Mouse (Mus musculus) thymus, postnatal 10 days (tissue): ENCODE data around the gene Tmem72.

ENCODE experiments used
- DNase-seq, 2 experiments: peaks; one replicate each; pipeline ENCODE4 v3.0.0; 2021; ENCODE audit warnings: low spot score in 2 of 2

The Tmem72 gene

DNA sequence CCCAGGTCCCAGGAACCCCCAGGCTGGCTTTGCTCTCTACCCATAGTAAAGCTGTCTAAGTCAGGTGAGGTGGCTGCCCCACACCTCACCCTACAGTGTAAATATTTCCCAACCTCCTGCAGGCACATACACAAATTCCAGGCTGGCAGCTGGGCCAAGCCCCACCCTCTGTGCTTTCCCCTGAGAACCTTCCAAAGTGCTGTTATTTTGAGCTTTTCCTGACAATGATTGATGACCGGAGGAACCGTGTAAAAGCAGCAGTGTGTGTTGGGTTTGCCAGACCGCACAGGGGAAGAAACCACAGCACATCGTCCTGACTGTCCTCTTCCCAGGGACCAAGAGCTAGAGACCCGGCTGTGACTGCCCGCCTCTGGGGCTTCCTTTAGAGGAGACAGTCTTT, 66.3 kb downstream of the Tmem72 start, which contains the start of gene Depp1:
Depp1 (plus strand) TSS at position 204 of the 400 bp plus-strand sequence.
- no peak for DNase-seq

DNA sequence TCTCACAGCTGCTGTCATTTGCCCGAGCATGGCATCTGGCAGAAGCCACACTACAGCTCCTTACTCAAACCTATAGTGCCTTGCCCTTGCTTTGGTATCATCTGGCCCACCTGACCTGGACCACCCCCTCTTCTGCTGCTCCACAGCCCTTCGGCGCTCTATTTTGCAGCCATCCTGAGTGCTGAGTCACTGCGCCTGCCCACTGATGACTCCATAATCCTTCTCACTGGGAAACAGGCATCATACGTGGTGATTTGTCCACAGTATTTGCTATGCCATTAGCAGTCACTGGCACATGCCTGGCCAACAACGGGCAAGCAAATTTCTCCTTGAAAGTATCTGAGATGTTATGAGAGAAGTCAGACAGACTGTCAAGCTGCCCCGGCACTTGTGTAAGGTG, 66.9 kb downstream of the Tmem72 start:
- DNase-seq: no peak

DNA sequence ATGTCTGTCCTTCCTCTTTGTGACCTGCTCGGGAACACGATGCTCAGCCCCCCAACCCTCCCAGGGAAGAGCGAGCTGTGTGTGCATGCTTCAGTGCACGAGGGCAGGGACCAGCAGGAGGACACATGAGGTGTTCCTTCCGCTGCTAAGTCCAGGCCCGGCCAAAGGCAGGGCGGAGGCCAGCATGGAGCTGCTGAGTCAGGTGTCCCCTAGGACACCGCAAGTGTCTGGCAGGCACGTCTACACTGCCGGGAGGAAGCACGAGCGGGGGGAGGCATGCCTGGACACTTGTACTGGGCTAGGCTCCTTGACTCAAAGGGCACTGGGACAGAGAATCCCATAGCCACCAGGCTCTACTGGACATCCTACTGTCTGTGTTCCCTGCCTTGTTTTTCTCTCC, 69.0 kb downstream of the Tmem72 start:
- no peak for DNase-seq

DNA sequence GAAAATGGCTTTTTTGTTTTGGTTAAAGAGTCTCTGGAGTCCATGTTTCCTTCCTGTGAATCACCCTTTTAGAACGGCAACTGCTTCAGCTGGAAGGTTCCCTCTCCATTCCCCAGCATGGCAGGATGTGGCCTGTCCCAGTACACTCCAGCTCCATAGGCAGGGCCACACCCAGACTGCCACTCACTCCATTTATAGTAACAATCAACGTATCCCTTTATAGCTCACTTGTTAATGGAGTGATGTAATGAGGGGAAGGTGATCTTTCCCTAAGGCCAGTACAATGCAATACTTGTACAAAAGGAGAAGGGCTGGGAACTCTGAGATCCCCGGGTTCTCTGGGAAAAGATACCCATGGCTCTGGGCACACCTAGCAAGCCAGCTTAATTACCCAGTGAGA, 72.4 kb downstream of the Tmem72 start:
- DNase-seq: no peak

DNA sequence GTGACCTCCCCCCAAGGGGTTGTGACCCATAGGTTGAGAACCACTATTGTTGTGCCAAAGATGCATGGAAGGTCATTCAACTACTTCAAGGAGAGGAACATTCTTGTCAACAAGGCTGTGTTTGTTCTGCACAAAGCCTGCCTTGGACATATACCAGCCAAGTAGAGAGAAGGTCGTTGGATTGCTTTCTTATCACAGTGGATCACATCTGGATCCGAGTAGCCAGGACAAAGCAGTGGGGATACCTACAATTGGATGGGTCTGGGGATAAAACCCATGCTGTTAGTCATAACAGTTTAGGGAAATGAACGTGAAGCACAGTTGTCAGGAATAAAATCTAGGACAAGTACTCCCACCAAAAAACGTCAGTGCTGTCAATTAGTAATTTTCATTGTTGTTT, 72.8 kb downstream of the Tmem72 start:
- DNase-seq: no peak

DNA sequence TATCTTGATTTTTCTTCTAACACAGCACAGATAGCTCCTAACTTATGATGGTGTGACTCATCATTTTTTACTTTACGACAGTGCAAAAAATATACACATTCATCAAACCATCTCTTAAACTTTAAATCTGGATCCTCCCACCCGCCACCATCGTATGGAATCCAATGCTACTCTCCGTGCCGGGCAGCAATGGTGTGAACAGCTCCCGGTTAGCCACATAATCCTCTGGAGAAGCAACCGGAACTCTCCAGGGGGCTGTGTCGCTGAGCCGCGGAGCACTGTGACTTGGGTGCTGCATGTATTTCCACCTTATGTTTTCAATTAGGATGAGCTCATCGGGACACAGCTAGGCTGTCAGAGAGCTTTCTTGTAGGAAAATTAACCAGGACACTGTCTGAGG, 73.8 kb downstream of the Tmem72 start:
- no peak for DNase-seq

DNA sequence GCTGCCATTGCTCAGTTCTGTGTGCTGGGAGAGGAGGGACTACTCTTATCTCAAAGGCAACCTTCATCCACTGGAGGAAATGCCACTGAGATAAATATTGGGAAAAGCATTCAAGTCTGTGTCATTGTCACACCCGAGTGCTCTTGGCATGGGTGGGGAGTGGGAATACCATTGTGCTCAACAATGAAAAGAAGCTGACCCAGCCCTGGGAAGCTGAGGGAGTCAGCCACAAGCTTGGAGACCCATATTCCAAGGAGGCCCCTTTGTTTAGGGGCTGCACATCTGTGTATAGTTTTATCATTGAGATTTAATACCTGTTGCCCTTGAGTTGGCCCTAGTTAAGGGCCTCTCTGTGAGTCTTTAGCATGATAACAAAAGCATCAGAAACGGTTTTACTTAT, 77.0 kb downstream of the Tmem72 start:
- DNase-seq: no peak

DNA sequence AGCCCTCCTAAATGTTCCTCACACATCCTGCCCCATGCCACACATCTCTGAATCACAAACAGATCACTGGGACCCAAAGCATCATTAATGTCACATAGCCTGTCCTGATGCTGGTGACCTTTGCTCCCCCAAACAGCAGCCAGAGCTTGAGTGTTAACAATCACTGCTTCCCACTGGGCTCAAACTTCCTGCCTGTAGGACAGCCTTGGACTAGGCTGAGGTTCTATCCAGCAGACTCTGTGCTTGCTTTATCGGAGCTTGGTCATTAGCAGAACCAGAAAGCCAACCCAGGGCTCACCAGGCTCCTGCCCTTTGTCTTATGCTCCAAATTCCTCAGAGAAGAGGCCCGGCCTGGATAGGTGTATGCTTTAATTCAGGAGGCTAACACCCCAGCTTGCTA, 77.8 kb downstream of the Tmem72 start:
- no peak for DNase-seq

DNA sequence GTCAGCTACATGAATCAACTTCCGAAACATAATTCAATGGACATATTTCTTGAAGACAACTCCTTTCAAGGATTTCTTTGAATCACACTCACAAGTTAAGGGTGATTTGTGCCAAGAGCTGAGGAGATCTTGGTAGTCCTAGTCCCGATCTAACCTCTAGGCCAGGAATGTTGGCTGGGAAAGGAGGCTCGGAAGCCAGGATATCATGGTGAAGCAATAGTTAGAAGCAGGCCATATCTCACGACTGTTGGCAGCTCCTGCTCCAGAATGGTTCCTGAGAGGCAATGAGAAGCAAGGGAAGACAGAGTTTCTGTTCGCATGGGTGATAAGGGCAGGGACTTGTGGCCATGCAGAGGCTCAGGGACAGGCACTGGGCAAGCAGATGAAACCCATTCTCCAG, 79.2 kb downstream of the Tmem72 start:
- no peak for DNase-seq

DNA sequence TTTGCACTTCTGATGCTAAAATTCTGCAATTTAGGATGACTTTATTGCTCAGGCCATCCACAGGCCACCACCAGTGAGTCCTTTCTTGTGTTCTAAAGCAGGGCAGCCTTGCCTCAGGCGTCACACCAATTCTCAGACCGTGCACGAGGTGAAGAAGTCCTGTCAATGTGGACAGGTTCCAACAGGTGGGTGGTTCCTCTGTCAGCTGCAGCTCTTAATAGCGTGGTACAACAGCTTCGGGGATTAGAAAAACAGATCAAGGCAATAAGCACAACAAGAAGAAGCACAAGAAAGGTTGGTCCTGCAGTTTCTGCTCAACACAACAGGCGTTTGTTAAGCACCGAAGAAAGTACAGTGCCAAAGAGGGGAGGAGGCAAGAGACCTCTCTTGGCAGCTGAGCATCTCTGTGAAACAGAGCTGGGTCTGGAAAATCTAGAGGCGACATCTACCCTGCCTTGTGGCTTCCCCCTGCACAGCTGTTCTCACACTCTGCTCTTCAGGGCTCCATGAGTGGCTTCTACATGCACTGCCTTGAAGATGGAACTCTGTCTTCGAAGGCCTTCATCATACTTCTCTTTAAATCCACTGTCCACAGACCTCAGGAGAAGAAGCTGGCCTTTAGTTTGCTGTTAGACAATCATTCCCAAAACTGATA, 80.0 kb downstream of the Tmem72 start:
- DNase-seq: no peak

DNA sequence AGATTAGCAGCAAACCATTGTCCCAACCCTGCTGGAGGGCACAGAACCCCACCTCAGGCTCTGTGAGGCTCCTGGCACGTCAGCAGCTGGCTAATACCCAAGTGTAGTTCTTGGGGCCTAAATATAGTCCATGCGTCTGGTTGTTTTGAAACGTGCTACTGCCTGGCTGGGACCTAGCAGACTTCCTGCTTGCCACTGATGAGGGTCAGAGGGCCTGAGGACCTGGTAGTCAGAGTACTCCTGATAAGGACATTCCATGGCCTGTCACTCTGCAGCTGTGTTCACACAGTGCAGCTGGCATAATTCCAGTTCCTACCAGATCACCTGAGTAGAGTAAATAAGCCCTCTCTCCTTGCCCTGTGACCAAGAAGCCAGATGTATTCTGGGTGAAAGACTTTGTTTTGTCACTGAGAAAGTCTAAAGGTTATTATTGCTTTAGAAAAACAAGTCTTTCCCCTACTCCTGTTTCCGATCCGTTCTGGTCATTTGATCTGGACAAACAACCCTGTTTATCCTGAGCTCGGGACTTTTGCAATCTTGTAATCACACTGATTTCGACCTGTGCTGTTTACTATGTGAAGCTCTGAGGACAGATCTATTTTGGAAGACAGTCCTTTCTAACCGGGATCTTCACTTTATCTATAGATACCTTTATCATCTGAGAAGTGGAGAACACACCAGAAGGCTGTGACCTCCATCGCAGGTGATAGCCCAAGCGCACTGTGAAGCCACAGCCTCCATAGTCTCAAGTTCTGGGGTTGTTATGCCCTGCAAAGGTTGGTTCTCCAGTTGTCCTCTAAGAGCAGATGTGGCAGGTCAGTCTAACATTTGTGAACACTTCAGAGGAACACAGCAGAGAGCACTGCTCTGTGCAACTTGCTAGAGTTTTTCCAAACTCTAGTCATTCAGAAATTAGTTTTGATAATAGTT, 81.2 kb downstream of the Tmem72 start:
- no peak for DNase-seq

DNA sequence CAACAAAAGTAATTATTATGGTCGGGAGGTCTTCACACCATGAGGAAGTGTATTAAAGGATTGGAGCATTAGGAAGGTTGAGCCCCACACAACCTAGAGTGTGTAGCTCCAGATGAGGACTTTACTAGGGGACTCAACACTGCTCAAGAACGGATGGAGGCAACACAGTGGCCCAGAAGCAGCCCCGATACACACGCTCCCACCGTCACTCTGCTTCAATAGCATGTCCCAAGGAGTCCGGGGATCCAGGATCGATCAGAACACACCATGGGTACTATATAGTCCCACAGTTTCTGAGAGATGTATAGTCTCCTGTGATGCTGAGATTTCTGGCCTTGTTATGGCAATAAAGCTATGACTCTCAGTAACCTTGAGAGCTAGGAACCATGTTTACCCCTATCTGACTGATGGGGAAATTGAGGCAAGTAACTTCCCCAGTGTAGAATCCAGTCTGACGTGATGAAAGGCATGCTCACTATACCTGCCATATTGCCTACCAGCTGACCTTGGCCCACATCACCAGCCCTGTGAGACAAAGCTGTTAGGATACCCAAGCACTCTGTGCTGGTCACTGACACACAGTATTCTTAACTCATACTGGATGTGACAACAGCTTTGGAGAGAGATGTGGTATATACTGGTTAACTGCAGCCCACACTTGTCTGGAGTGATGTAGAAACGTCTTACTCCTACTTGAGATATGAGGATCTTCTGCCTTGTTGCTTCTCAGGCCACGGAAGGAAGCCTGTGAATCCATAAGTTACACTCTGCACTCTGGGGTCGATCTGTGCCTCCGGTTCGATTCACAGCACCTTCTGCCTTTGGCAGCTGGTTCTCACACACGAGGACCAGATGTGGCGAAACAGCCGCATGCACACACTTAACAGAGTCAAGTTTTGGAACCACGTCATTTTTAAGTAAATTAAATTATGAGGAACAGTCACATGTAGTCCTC, 82.7 kb downstream of the Tmem72 start:
- no peak for DNase-seq

DNA sequence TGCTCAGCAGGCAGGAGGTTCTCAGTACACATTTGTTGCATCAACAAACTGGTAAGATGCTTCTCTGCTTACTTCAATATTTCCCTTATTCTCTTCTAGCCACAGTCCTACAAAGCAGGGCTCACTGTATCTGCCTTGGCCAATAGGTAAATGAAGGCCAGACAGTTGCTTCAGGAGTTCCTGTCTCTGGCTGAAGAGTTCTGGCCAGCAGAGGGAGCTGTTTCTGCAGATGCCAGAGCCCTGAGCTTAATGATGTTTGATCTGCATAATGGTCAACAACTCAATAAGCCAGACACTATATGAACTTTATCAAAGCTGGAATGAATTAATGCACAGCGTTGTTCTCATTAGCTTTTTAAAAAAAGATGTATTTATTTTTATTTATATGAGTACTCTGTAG, 84.6 kb downstream of the Tmem72 start:
- peak; percentile 38 to 80 for DNase-seq

DNA sequence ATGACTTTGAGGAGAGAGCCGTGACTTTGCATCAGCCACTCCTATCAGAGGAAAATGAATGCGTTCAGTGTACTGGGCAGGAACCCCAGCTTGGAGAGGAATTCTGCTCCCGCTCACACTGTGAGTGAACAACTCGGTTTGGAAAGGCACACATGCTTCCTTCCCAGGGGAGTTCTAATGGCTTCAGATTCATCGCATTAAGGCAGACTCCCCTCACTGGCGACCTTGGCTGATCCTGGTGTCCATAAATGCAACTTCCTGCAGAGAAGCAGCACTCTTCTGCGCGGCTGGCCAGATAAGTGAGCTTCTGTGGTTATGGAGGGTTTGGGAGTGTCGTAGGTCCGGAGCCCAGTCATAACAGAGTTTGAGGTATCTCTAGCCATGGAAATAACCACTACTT, 86.9 kb downstream of the Tmem72 start:
- no peak for DNase-seq
